Mouse (Mus musculus) mouse trophoblast stem cell (cell line): ENCODE measurements around the gene Dpf2.

Experiments used
- in situ Hi-C, 2 experiments: fragments of 300-500 bp; cut with MseI, MboI; formaldehyde crosslinking; loops; 2 replicates in 1 of 2; 3 replicates in 1 of 2; pipeline ENCODE4 v1.15.1; 2025

Dpf2 gene

DNA sequence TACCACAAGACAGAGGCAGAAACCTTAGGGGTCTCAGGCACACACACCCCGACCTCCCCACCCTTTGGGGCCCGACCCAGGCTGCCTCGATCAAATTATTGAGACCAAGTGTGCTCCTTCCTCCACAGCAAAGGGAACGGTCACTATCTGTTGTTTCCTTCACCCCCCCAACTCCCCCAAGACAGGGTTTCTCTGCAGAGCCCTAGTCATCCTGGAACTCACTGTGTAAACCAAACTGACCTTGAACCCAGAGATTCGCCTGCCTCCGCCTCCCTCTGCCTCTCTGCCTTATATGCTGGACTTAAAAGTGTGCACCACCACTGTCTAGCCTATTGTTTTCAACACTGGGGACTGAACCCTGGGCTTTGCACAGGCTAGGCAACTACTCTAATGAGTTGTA is 41.1 kb downstream of the Dpf2 start:
- in situ Hi-C loops: no loop called here

DNA sequence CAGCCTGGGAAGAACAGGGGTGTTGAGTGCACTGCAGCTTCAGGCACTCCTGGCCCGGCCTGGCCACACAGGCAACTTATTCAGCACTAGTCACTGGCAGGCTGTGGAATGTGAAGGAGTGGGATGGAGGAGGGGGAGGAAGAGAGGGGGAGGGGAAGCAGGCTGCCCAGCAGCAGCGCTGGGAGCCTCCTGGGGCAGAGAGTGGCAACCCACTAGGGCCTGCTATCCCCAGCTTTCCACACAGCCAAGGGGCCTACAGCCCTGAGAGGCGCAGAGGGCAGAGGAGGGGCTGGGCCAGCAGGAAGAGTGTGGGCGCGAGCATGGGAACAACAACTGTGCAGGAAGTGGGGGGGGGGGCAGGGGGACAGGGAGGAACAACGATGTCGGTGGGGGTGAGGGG is 41.5 kb downstream of the Dpf2 start:
- in situ Hi-C loops: no loop called here

DNA sequence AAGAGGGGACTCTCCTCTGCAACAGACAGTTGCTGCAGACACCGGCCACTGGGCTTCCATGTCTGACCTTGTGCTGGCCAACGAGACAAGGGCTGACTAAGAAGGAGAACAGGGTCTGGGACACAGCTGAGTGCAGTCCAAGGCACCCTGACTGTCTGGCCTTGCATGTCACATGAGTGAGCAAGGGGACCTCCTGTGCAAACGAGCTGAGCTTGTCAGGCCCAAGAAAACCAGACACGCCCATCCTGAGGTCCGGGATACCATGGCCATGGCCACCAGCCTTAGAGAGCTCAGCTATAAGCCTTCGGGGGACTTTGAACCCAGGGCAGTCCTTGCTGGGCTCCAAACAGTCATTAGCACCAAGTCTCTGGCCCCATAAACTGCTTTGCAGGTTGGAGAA is 44.7 kb downstream of the Dpf2 start:
- in situ Hi-C loops: no loop called here

DNA sequence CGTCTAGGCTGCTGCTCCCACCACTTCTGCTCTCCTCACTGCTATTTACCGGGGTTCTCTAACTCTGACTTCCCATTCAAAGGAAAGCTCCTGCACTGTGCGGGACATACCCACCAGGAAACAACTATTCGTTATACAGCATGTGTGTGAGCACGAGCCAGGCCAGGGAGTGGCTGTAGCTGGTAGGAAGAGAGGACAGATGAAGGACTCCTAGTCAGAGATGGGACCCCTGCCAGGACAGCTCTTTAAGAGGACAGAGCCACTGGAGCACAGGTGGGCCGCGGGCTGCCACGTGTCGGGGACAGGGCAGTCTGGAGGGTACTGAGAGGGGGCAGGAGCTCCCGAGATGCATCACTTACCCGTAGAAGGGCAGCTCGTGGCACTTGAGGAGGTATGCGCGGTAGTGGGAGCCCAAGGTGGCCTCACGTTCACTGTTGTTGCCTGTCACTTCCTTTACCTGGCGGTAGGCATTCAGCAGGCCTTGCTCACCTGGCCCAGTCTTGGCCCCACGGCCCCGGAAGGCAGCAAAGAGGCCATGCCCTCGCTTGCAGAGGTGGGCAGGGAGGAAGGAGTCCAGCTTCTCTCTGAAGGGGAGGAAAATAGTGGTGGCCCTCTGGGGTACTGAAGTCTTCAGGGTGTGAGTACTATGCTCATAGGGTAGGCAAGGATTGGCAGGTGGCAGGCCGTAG is 48.0 kb downstream of the Dpf2 start:
- in situ Hi-C loops: no loop called here

DNA sequence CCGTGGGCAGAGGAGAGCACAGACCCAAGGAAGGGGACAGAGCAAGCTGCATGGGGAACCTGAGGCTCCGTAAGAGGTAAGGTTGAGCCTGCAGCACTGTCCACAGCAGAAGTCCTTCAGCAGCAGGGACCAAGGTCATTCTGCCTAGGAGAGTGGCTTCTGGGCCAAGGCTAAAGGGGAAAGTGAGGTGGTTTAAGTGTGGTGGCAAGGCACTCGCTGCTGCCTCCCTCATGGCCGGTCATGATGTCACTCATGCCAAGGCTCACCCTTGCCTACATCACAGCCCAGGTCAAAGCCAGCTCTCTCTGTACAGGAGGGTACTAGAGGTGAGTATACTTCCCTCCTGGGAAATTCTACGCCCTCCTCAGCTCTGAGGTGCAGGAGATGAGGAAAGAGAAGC is 49.0 kb downstream of the Dpf2 start:
- in situ Hi-C loops: no loop called here

DNA sequence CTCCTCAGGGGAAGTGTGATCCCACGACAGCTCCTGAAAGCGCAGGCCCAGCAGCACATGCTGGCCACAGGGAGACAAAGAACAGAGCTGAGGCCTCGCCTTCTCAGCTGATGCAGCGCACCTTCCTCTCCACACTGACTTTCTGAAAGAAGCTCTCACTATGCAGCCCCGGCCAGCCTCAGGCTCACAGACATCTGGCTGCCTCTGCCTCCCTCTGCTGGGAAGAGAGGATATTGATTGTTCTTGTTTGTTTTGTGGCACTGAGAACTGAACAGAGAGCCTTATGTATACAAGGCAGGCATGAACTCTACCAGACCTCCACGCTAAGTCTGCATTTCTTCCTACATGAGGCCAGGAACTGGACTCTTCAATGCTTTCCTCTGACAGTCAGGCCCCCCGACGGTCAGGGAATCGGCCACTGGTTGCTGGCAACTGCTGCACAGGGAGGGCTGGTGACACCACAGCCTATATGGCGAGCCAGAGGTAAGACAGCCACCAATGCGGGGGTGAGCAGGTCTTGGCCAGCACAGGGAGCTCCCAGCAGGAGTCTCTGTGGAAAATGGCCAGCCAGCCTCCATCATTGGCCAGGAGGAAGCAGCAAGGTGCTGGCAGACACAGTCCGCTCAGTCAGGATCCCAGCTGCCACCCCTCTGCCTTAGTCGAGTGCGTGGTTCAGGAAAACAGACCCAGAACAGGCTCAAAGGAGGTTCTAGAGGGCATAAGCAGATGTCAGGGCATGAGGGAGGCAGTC is 50.3 kb downstream of the Dpf2 start:
- in situ Hi-C loops: no loop called here

DNA sequence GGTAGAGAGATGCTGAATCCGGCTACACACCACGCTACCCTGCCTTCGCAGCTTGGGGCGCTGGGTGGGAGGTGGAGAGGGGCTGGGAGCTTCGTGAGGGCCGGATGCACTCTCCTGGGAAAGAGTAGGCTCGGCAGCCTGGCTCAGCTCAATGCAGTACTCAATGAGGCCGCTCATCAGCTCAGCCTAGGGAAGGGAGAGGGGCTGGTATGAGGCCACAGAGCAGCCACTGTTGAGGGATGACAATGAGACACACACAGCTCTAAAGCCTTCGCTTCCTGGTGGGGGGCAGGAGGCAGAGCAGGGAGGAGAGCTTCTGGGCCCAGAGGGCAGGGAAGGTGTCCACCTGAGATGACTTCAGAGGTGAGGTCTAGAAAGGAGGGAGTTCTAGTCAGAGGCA is 56.2 kb downstream of the Dpf2 start:
- in situ Hi-C loops: no loop called here

DNA sequence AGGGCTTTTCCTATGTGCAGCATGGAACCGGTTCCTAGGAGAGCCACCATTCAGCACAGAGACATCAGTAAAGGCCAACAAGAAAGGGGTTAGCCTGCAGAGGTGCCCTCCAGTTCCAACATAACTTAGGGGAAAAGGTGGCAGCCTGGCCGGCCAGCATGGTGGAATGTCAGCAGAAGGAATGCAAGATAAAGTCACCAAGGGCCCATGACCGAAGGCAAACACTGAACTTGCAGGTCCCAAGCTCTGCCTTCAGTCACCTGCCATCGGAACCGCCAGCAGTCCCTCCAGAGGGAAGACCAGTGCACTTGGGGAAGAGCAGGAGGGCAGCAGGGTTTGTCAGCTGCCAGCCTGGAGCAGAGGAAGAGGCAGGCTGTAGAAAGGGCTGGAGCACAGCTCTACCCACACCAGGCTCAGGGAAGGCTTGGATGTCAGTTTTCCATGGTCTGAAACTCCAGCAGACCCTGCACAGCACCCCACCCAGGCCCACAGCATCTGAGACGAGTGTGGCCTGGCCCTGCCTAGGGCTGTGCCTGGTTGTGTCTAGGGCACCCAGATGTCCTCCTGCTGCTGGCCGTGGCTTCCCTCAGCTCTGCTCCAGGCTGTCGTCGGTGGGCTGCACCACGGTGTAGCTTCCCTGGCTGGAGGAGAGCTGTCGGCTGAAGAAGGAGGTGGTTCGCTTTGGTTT is 60.6 kb downstream of the Dpf2 start:
- in situ Hi-C loops: no loop called here

DNA sequence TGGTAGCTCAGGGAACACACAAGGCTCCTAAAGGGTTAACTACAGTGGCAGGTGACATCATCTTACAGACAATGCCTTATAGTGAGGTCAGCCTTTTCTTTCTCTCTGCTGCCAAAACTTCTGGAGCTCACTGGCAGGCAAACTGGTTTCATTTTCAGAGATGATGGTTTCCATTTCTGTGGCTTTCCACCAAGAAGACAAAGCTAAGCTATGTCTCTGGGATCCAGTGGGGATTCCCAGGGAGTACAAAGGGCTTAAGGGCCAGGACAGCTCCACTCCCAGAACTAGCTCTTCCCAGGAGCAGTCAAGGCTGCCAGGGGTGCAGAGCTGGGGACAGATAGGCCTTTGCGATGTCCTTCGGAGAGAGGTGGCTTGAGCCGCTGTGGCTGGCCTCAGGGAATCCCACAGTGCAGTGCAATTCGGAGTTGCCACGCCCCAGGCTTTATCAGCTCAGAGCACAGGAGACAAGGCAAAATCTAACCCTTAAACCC is 61.3 kb downstream of the Dpf2 start:
- in situ Hi-C loops: no loop called here

DNA sequence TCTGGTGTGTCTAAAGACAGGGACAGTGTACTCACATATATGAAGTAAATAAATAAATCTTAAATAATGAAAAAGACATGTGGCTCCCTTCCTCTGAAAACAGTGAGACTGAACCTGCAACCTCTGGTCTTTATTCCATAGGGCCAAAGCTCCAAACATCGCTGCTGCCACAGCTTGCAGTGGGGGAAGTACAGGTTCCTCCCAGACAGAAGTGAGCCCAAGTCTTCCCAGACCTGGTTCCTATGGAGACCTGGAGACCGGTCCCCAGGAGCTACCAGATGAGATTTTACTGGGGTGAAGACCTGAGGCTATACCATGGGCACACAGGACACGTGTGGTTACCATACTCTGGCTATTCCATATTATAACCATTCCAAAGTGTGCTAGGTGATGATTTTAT is 62.0 kb downstream of the Dpf2 start:
- in situ Hi-C loops: no loop called here

DNA sequence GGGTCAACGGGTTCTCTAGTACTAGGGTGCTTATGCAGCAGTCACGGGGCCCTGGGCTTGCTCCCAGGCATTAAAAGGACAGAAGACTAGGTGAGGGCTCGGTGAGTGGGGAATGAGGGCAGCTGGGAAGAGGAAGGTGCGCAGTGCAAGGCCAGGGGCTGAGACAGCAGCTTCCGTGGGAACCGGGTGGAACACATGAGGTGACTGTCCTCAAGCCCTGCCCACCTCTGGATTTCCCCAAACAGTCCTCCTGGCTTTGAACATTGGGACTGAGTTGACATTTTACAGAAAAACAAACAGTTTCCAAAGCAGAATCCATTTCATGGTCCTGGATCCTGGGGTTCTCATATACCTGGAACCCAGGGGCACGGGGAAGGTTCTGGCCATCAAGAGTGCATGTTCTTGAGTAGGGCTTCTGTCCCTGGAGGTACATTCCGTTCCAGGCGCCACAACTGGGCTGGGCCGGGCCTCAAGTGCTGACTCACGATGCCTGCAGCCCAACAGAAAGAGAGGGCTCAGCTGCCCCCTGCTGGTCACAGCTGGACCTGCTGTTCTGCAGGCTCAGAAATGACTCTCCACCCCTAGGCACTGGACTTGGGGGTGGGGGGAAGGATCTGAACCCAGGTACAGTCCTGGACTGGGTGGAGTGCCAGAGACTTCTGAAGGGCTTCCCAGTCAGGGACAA is 62.8 kb downstream of the Dpf2 start:
- in situ Hi-C loops: loop anchor here in 1 of 2 experiments (5.0 kb wide), 1 partner anchor 48 kb away; no protein-coding TSS in a partner anchor

DNA sequence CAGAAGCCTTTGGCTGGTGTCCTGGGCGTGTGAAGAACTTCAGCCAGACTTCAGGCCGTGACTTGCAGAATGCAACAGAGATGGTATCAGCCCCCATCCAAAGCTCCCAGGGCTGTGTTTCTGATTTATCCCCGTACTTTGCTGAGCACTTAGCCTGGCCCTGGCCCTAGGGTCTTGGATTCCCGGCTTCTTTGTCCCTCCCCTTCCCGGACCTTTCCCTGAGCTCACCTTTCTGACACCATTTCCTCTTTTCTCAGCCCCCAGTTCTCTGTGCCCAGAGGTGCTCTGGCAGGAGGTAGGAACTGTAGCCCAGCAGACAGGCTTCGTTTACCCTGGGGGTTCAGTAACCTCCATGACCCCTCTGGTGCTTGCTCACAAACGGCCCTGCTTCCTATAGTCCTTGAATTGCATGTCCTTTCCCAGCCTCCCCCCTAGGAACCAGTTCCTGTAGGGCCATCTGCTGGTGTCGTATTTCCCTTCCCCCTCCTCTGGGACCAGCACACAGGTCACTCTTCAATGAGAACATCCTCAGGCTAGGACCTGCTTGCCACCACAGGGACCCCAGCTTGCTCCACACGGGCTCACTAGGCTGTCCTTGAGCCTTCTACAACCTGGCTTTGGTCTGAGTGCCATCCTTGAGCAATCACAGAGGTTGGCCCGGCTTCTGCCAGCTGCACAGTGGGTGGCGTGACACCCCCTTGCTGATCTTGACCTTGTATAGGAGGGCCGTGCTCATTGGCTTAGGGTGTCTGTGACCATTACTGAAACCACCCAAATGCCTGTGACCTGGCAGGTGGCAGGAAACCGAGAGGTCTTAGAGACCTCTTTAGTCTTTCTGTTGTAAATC is 63.8 kb downstream of the Dpf2 start:
- in situ Hi-C loops: loop anchor here in 1 of 2 experiments (5.0 kb wide), 1 partner anchor 47 kb away; no protein-coding TSS in a partner anchor

DNA sequence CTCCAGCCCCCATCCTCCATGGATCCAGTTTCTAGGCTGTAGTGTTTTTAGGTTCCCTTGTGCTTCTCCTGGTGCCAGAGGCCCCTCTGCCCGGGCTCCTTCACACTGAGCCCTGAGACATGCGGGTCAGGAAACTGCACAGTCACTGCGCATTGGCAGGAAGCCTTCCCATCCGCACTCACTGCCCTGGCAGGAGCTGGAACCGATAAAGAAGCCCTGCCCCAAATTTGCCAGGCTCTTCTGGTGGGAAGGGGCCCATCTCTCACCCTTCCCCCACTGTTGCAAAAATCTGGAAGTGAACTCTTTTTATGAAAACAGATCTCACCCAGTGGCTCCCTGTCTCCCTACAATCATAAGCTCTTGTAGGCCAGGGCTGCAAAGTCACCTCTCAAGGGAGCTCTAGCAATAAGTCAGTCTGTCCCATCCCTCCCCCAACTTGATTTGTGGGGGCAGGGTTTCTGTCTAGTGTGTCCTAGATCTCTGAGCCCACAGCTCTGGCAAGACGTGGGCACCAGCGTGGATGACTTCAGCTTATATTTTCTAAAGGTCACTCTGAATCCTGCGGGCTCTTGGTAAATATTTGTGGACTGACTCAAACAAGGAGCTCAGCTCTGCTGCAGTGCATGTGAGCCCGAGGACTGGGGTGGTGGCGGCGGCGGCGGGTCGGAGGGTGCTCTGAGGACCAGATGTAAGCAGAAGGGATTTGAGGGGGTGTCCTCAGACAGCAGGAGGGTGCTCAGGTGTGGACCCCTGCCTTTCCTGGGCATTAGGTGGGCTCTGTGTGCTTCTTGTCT is 64.6 kb downstream of the Dpf2 start:
- in situ Hi-C loops: loop anchor here in 1 of 2 experiments (5.0 kb wide), 1 partner anchor 46 kb away; no protein-coding TSS in a partner anchor

DNA sequence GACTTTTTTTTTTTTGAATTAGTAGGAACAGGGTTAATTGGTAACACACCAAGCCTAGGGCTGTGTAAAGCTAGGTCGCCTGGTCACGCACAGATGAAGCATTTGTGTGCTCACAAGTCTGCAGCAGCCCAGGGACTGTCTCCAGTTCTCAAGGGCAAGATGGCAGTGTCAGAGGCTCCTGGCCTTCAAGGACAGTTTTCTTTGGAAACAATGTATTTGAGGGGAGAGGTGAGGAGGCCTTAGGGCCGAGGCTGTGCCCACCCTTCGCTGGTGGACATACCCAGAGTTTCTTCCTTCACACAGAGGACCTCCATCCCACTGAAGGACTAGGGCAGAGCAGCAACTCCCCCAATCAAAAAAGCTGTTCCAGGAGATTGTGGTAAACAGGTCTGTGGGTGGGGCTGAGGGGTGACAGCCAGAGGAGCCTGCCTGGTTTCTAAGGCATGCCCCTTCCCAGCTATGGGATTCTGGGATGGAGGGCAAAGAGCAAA is 65.5 kb downstream of the Dpf2 start:
- in situ Hi-C loops: loop anchor here in 1 of 2 experiments (5.0 kb wide), 1 partner anchor 45 kb away; no protein-coding TSS in a partner anchor

DNA sequence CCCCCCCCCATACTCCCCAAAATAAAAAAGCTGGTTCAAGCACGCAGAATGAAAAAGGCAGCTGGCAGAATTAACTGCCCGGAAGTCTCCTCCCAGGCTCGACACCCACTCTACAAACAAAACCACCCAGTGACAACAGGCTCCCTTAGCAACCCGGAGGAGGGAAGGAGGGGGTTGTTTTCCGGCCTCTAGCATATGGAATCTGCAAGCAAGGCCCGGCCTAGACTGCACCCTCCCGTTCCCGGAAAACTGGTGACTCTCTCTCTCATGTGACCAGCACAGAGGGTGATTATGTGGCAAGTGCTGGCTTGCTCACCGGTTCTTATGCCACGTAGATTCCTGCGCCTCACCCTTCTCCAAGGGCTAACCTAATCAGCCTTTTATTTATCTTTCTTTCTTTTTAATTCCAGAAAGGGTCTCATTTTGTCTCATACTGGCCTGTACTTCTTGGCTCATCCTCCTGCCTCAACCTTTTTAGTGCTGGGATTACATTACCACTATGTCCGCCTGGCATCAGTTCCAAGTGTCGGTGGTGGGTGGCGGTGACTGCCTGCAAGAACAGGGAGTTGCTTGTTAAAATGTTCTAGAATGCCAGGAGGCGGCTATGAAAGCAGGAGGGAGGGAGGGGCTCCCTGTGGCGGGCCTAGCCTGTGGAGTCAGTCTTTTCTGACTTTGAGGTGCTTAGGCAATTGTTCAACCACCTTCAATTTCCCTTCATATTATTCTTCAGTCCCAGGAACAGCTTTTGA is 66.1 kb downstream of the Dpf2 start:
- in situ Hi-C loops: loop anchor here in 1 of 2 experiments (5.0 kb wide), 1 partner anchor 44 kb away; no protein-coding TSS in a partner anchor
